Mouse (Mus musculus): ENCODE results near the gene Gm21969.

DNA sequence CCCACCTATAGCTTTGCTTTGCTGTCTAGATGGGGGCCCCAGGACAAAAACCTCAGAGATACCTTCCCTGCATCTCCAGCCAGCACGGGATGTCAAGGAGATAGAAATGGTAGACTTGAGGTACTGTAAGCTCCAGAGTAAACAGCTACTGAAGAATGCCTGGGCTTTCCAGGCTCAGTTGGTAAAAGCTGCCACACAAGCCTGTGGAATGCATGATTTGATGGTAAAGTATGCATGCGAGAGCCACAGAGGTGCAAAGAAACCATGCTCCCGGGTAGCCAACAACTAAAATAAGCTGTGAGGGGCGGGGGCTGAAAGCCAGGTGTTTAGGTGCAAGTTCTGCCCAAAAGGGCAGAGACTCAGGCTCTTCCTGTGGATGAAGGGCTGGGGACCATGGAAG lies 99.9 kb downstream of the Gm21969 start:
- TF ChIP-seq CTCF (IDR thresholded peaks at IDR 0.05; ENCODE audit: control insufficient read depth, insufficient read depth, insufficient read length) (no peak), USF1 (IDR thresholded peaks at IDR 0.05; ENCODE audit: low read depth) (no peak), MAX (IDR thresholded peaks at IDR 0.05) (no peak), CEBPB (IDR thresholded peaks at IDR 0.05; ENCODE audit: low read depth) (no peak), FOSL1 (IDR thresholded peaks at IDR 0.05; ENCODE audit: insufficient read depth, low read length, poor library complexity, severe bottlenecking) (no peak)

Measured in C2C12 (cell line).